Mouse (Mus musculus) spleen, adult 2 months (tissue): ENCODE data around the gene Gm10644. TPM values are rescaled to one million over a fixed set of nuclear protein-coding genes. Genes with fewer than 3 reads are reported as not detected.

Experiments used
- DNase-seq, 2 experiments: peaks; one replicate each; pipeline versions ENCODE4 v3.0.0 to v3.0.0-alpha.2; 2012 to 2021; ENCODE audit warnings: low spot score in 2 of 2, low read depth in 1 of 2
- H3K27ac ChIP-seq: fragments of 200-500 bp; 2 replicates; pipeline ENCODE4 v1.5.1; 2012; ENCODE audit warnings: low read length, inconsistent platforms; ENCODE audit not compliant: insufficient read depth
- H3K27me3 ChIP-seq: fragments of 200-500 bp; 2 replicates; pipeline ENCODE4 v1.6.1; 2012; ENCODE audit warnings: mild to moderate bottlenecking, moderate library complexity, low read length, inconsistent platforms; ENCODE audit not compliant: control insufficient read depth, insufficient read depth
- H3K36me3 ChIP-seq: fragments of 200-500 bp; 2 replicates; pipeline ENCODE4 v1.6.1; 2012; ENCODE audit warnings: mild to moderate bottlenecking, low read length, inconsistent platforms; ENCODE audit not compliant: control insufficient read depth, insufficient read depth
- H3K4me1 ChIP-seq: fragments of 200-500 bp; 2 replicates; pipeline ENCODE4 v1.6.1; 2011; ENCODE audit warnings: inconsistent platforms; ENCODE audit not compliant: control insufficient read depth, insufficient read depth, insufficient read length
- H3K4me3 ChIP-seq: fragments of 200-500 bp; 2 replicates; pipeline ENCODE4 v1.5.1; 2011; ENCODE audit warnings: mild to moderate bottlenecking, inconsistent platforms; ENCODE audit not compliant: insufficient read depth, insufficient read length; ENCODE audit errors: extremely low read depth
- CTCF ChIP-seq: fragments of 200-500 bp; IDR thresholded peaks from 2 replicates; pipeline ENCODE4 v1.5.1; 2011; ENCODE audit warnings: mild to moderate bottlenecking, inconsistent platforms; ENCODE audit not compliant: insufficient read depth, insufficient read length, insufficient replicate concordance; ENCODE audit errors: extremely low read depth
- POLR2A ChIP-seq: fragments of 200-500 bp; IDR thresholded peaks from 2 replicates; pipeline ENCODE4 v1.6.1; 2011; ENCODE audit warnings: low read depth, low read length, inconsistent platforms
- WGBS: fragments of 180-500 bp; shearing (Covaris S2); methylation state at CpG from one replicate; pipeline ENCODE4 v1.1.7; 2018; 5-methylcytosine and 5-hydroxymethylcytosine counted together
- polyA plus RNA-seq: library from polyadenylated mRNA; depleted of rRNA; stranded (reverse); fragments of >200 nt; gene quantifications from 2 replicates; pipeline ENCODE4 v1.2.3, GENCODE M21; 2012; rRNA removed

The Gm10644 gene
- 1.2 and 1.3 TPM in 2 replicates for polyA plus RNA-seq

- Histone ChIP-seq H3K4me1 (peaks cover 3% of the 10 kb centered on the region; the same call in 1 of the 2 replicates), H3K36me3 (no peaks in the 10 kb centered on the region), H3K27ac (no peak within 1 kb of the TSS), H3K27me3 (no peaks in the 10 kb centered on the region), H3K4me3 (peak within 1 kb of the TSS; percentile 80)
- under 1% methylated on average over 75 of the region's 75 CpGs for WGBS
- DNase-seq: peak; percentile 89 to 97
- TF ChIP-seq CTCF: peak; percentile 84
- TF ChIP-seq POLR2A: no peak
Observed at GRCm38 (mm10) chr8:83955106-83955957, at the start of gene Gm10644, which contains the start of gene Asf1b. TSS of gene Gm10644 (minus strand) at chr8:83955205. TSS of gene Asf1b (plus strand) at chr8:83955507.

- WGBS: 2% methylated on average over 30 of the region's 30 CpGs
- Histone ChIP-seq H3K27ac (peak overlapping the region; percentile 88), H3K27me3 (no peaks in the 10 kb centered on the region), H3K36me3 (no peaks in the 10 kb centered on the region), H3K4me3 (peak overlapping the region; percentile 57), H3K4me1 (peaks cover 7% of the 10 kb centered on the region)
- peak; percentile 96 to 97 for DNase-seq
- TF ChIP-seq POLR2A (no peak), CTCF (no peak)
Observed at GRCm38 (mm10) chr8:84004533-84005201, 49.7 kb upstream of the Gm10644 start.

- WGBS: 72% methylated on average over 6 of the region's 6 CpGs
- no peaks in the 10 kb centered on the region for H3K27me3 ChIP-seq
- H3K4me3 ChIP-seq: no peak overlapping the region
- DNase-seq: no peak
- H3K27ac ChIP-seq: no peak overlapping the region
- H3K4me1 ChIP-seq: peaks cover 10% of the 10 kb centered on the region
- TF ChIP-seq POLR2A: no peak
- no peak for TF ChIP-seq CTCF
- H3K36me3 ChIP-seq: peaks cover 2% of the 10 kb centered on the region; the same call in 1 of the 2 replicates
Observed at GRCm38 (mm10) chr8:84003612-84004246, 48.7 kb upstream of the Gm10644 start.

GRCm38 (mm10) chr8:84002957-84003611 is 48.1 kb upstream of the Gm10644 start:
- DNase-seq: no peak
- TF ChIP-seq CTCF (no peak), POLR2A (no peak)
- peaks cover 11% of the 10 kb centered on the region for H3K4me1 ChIP-seq
- no peaks in the 10 kb centered on the region for H3K27me3 ChIP-seq
- H3K4me3 ChIP-seq: no peak overlapping the region
- 82% methylated on average over 12 of the region's 12 CpGs for WGBS
- peaks cover 2% of the 10 kb centered on the region; the same call in 1 of the 2 replicates for H3K36me3 ChIP-seq
- H3K27ac ChIP-seq: no peak overlapping the region

- no peak within 1 kb of the TSS for H3K27ac ChIP-seq
- peaks cover 11% of the 10 kb centered on the region for H3K4me1 ChIP-seq
- H3K36me3 ChIP-seq: peaks cover 2% of the 10 kb centered on the region; the same call in 1 of the 2 replicates
- DNase-seq: no peak
- TF ChIP-seq POLR2A (no peak), CTCF (no peak)
- 96% methylated on average over 61 of the region's 61 CpGs for WGBS
- 0 out of 2 replicates have a peak, but pooled peaks cover 1% of the 10 kb centered on the region for H3K27me3 ChIP-seq
- no peak within 1 kb of the TSS for H3K4me3 ChIP-seq
Observed at GRCm38 (mm10) chr8:84001281-84002000, 46.4 kb upstream of the Gm10644 start, which contains the start of gene 1700067K01Rik. TSS of gene 1700067K01Rik (plus strand) at chr8:84001502.
